Mouse (Mus musculus): Measurements from ENCODE around the gene Arhgap28. TPM values are rescaled to one million over a fixed set of nuclear protein-coding genes. Genes with fewer than 3 reads are reported as not detected.

The Arhgap28 gene
- polyA plus RNA-seq, 1 experiment from 2014 or later: 5.7 TPM

DNA sequence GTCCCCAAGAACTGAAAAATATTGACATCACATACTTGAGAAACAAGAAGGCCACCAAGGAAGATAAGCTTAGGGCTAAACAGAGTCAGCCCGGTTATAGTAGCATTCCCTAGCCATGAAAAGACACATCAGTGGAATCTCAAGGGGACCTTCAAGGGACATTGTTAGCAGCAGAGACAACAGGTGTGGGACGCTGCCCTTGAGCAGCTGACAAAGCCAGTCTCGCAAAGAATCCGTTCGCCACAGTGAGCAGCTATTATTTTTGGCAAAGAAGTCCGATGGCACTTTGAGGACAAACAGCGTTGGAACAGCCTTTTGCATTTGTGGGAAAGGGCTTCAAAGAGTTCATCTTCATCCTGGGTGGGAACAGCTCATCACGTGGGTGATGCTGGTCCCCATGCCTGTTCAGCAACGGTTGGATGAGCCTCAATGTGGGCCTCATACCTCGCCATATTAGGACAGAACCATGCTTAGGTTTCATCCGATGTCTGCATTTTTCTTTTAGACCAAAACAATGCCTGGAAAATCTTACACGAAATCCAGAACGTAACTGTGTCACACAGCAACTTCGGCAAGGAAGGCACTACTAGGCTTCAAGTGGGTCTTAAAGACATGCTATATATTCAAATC, 99.5 kb downstream of the Arhgap28 start:
- no peak overlapping the region for H3K27ac ChIP-seq (replicated peaks)
- H3K27me3 ChIP-seq (ENCODE audit: control insufficient read depth, insufficient read depth, low read length): no peaks in the 10 kb centered on the region
- H3K4me2 ChIP-seq (replicated peaks; ENCODE audit: low read depth): no peak overlapping the region
- H3K4me3 ChIP-seq (ENCODE audit: low read depth, low read length): no peak overlapping the region
- no peak overlapping the region for H3K9ac ChIP-seq (ENCODE audit: low read length)
- TF ChIP-seq EP300 (optimal IDR thresholded peaks at IDR 0.05) (no peak), CTCF (IDR thresholded peaks at IDR 0.05; ENCODE audit: low read depth) (no peak)
- H3K9me3 ChIP-seq (ENCODE audit: control insufficient read depth, low read length): no peaks in the 10 kb centered on the region
- DNase-seq (ENCODE audit: low spot score) (no peak), ATAC-seq (ENCODE audit: low FRiP score, low TSS enrichment) (no peak)
- no peaks in the 10 kb centered on the region; the same call in 1 of the 2 replicates for H3K4me1 ChIP-seq (replicated peaks; ENCODE audit: control insufficient read depth, insufficient read depth)
- WGBS: 82% methylated on average over 14 of the region's 14 CpGs
- H3K36me3 ChIP-seq (ENCODE audit: control insufficient read depth, insufficient read depth, low read length): no peaks in the 10 kb centered on the region

DNA sequence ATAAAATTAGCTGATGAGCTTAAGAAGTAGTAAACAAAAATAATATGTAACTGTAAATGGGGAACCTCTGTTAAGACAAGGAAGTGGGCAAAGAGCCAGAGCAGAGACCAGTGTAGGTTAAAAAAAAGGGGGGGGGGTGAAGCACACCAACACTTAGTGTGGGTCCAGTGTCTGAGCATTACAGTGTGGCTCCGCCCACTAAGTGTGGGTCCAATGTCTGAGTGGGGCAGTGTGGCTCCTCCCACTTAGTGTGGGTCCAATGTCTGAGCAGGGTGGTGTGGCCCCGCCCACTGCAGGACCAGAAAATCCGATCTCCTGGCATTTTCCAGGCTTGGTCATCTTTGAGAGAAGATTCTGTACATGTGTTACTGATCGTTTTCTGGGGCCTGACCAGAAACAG, 101.1 kb downstream of the Arhgap28 start:
- Histone ChIP-seq H3K4me2 (replicated peaks; ENCODE audit: low read depth) (no peak overlapping the region), H3K27me3 (ENCODE audit: control insufficient read depth, insufficient read depth, low read length) (no peaks in the 10 kb centered on the region), H3K4me1 (replicated peaks; ENCODE audit: control insufficient read depth, insufficient read depth) (no peaks in the 10 kb centered on the region), H3K9me3 (ENCODE audit: control insufficient read depth, low read length) (no peaks in the 10 kb centered on the region), H3K36me3 (ENCODE audit: control insufficient read depth, insufficient read depth, low read length) (no peaks in the 10 kb centered on the region), H3K9ac (ENCODE audit: low read length) (no peak overlapping the region), H3K4me3 (ENCODE audit: low read depth, low read length) (no peak overlapping the region), H3K27ac (replicated peaks) (no peak overlapping the region)
- DNase-seq (ENCODE audit: low spot score) (no peak), ATAC-seq (ENCODE audit: low FRiP score, low TSS enrichment) (peak; percentile 57; the same call in 1 of the 2 replicates)
- TF ChIP-seq EP300 (optimal IDR thresholded peaks at IDR 0.05) (no peak), CTCF (IDR thresholded peaks at IDR 0.05; ENCODE audit: low read depth) (no peak)
- 80% methylated on average over 4 of the region's 4 CpGs for WGBS

DNA sequence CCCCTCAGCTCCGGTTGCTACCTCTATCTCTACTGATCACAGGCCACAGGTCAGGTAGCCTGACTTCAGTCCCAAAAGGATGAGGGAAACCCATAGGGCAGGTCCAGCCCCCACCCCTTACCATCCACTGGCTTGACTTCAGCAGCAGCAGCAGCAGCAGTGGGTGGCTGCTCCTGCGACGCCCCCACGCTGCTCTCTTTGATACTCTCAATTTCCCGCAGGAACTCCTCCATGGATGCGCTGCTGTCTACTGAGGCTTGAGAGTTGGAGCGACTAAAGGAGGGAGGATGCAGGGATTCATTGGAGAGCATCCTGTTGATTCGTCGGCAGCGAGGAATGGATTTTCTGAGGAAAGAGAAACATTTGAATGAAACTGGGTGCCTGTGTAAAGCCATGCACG, 102.8 kb downstream of the Arhgap28 start:
- ATAC-seq (ENCODE audit: low FRiP score, low TSS enrichment) (no peak), DNase-seq (ENCODE audit: low spot score) (no peak)
- H3K27me3 ChIP-seq (ENCODE audit: control insufficient read depth, insufficient read depth, low read length): no peaks in the 10 kb centered on the region
- H3K4me3 ChIP-seq (ENCODE audit: low read depth, low read length): no peak overlapping the region
- H3K36me3 ChIP-seq (ENCODE audit: control insufficient read depth, insufficient read depth, low read length): no peaks in the 10 kb centered on the region
- WGBS: 84% methylated on average over 11 of the region's 11 CpGs
- TF ChIP-seq CTCF (IDR thresholded peaks at IDR 0.05; ENCODE audit: low read depth) (no peak), EP300 (optimal IDR thresholded peaks at IDR 0.05) (no peak)
- no peaks in the 10 kb centered on the region for H3K4me1 ChIP-seq (replicated peaks; ENCODE audit: control insufficient read depth, insufficient read depth)
- no peak overlapping the region for H3K27ac ChIP-seq (replicated peaks)
- no peak overlapping the region for H3K4me2 ChIP-seq (replicated peaks; ENCODE audit: low read depth)
- H3K9ac ChIP-seq (ENCODE audit: low read length): no peak overlapping the region
- no peaks in the 10 kb centered on the region for H3K9me3 ChIP-seq (ENCODE audit: control insufficient read depth, low read length)

DNA sequence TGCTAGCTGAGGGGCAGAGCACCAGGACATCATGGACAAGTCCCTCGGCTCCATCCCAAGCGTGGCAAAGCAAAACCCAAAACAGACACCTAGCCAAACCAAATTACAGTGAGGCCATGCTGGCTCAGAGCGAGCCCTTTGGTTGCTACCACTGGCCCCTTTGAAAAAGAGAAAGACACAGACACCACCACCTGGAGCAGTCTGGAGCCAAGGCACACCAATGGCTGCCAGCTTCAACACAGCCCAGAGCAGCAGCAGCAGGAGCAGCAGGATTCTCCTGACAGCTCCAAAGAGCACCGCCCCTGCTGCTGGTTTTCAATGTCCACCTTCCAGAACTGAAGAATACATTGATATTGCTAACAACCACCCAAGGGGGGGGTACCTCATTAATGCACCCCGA, 104.5 kb downstream of the Arhgap28 start:
- WGBS: 97% methylated on average over 5 of the region's 5 CpGs
- TF ChIP-seq EP300 (optimal IDR thresholded peaks at IDR 0.05) (no peak), CTCF (IDR thresholded peaks at IDR 0.05; ENCODE audit: low read depth) (no peak)

DNA sequence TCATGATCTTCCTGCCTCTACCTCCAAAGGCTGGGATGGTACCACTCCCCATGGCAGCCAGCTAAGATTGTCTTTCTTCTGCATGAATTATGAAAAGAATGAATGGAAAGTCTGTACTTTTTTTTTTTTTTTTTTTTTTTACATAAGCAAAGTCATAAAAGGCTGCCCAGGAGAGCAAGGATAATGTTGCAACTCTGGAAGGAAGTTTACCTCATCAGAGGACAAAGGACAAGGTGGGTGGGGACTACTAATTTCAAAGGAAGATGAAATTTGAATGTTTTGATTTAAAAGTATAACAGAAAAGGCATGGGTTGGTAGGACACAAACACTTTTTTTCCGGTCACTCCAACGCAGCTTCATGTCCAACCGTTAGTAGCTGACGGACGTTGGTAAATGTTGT, 107.5 kb downstream of the Arhgap28 start:
- H3K36me3 ChIP-seq (ENCODE audit: control insufficient read depth, insufficient read depth, low read length): no peaks in the 10 kb centered on the region

More for the DNA sequence above, 104.5 kb downstream of the Arhgap28 start:
- H3K4me3 ChIP-seq (ENCODE audit: low read depth, low read length): no peak overlapping the region
- no peak overlapping the region for H3K4me2 ChIP-seq (replicated peaks; ENCODE audit: low read depth)
- no peak overlapping the region for H3K27ac ChIP-seq (replicated peaks)
- no peaks in the 10 kb centered on the region for H3K27me3 ChIP-seq (ENCODE audit: control insufficient read depth, insufficient read depth, low read length)
- H3K36me3 ChIP-seq (ENCODE audit: control insufficient read depth, insufficient read depth, low read length): no peaks in the 10 kb centered on the region
- no peak for DNase-seq (ENCODE audit: low spot score)
- no peak for ATAC-seq (ENCODE audit: low FRiP score, low TSS enrichment)
- no peaks in the 10 kb centered on the region for H3K9me3 ChIP-seq (ENCODE audit: control insufficient read depth, low read length)
- H3K9ac ChIP-seq (ENCODE audit: low read length): no peak overlapping the region
- H3K4me1 ChIP-seq (replicated peaks; ENCODE audit: control insufficient read depth, insufficient read depth): no peaks in the 10 kb centered on the region

DNA sequence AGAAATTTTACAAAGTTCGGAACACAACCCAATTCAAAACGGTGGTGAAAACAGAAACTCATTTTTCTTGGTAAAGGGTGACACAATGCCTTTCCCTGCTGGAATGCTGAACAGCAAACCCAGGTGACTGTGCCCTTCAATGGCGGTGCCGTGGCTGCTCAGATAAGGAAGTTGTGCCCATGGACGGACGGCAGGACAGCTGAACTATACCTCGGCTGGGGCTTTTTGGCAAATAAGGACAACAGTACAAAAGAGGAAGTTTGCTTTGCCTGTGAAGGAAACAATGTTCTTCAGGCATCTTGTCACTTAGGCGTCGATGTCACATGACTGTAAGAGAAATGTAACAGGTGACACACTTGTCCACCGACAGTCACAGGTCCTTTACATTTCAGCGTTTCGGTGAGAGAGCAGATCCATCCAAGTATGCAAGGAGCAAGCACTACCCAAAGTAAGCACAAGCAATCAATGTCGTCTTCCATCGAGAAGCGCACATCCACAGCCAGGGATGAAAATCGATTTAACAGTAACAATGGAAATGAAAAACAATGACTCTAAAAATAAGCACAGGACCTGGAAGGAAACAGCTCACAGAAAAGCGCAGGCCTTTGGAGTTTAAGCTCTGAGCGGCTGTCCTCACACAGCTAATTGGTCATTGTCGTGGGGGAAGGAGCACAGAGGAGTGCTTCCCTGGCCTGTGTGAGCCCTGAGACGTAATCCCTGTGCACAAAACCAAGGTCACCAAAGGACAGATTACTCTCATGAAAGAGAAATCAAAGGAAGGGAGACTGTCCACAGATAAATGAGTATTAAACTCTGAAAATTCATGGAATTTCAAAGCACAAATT, 114.2 kb downstream of the Arhgap28 start:
- no peak overlapping the region for H3K27ac ChIP-seq (replicated peaks)
- DNase-seq (ENCODE audit: low spot score) (no peak), ATAC-seq (ENCODE audit: low FRiP score, low TSS enrichment) (no peak)
- no peak overlapping the region for H3K9ac ChIP-seq (ENCODE audit: low read length)
- H3K4me1 ChIP-seq (replicated peaks; ENCODE audit: control insufficient read depth, insufficient read depth): no peaks in the 10 kb centered on the region
- TF ChIP-seq CTCF (IDR thresholded peaks at IDR 0.05; ENCODE audit: low read depth) (no peak), EP300 (optimal IDR thresholded peaks at IDR 0.05) (no peak)
- H3K36me3 ChIP-seq (ENCODE audit: control insufficient read depth, insufficient read depth, low read length): no peaks in the 10 kb centered on the region
- no peaks in the 10 kb centered on the region for H3K27me3 ChIP-seq (ENCODE audit: control insufficient read depth, insufficient read depth, low read length)
- WGBS: 62% methylated on average over 20 of the region's 20 CpGs
- no peak overlapping the region for H3K4me3 ChIP-seq (ENCODE audit: low read depth, low read length)
- H3K4me2 ChIP-seq (replicated peaks; ENCODE audit: low read depth): no peak overlapping the region
- no peaks in the 10 kb centered on the region for H3K9me3 ChIP-seq (ENCODE audit: control insufficient read depth, low read length)

More for the DNA sequence above, 107.5 kb downstream of the Arhgap28 start:
- Histone ChIP-seq H3K27me3 (ENCODE audit: control insufficient read depth, insufficient read depth, low read length) (no peaks in the 10 kb centered on the region), H3K27ac (replicated peaks) (no peak overlapping the region), H3K9ac (ENCODE audit: low read length) (no peak overlapping the region), H3K4me2 (replicated peaks; ENCODE audit: low read depth) (no peak overlapping the region), H3K9me3 (ENCODE audit: control insufficient read depth, low read length) (no peaks in the 10 kb centered on the region), H3K4me1 (replicated peaks; ENCODE audit: control insufficient read depth, insufficient read depth) (no peaks in the 10 kb centered on the region), H3K4me3 (ENCODE audit: low read depth, low read length) (no peak overlapping the region)
- 88% methylated on average over 5 of the region's 5 CpGs for WGBS
- TF ChIP-seq CTCF (IDR thresholded peaks at IDR 0.05; ENCODE audit: low read depth) (no peak), EP300 (optimal IDR thresholded peaks at IDR 0.05) (no peak)
- ATAC-seq (ENCODE audit: low FRiP score, low TSS enrichment) (no peak), DNase-seq (ENCODE audit: low spot score) (no peak)
